Mouse (Mus musculus) midbrain, embryonic 13.5 days (tissue): ENCODE measurements around the gene Myh10. TPM values are rescaled to one million over a fixed set of nuclear protein-coding genes. Genes with fewer than 3 reads are reported as not detected.

ENCODE experiments used
- ATAC-seq: fragments of 200-750 bp; cut with Nextera tagmentation; 2 replicates; pipeline ENCODE4 v1.8.0; 2017; ENCODE audit warnings: mild to moderate bottlenecking, moderate TSS enrichment, moderate library complexity
- H3K27ac ChIP-seq: fragments of 300-500 bp; sonication (generic); 2 replicates; pipeline ENCODE4 v1.5.1; 2015; ENCODE audit warnings: inconsistent platforms, mild to moderate bottlenecking, moderate library complexity
- H3K27me3 ChIP-seq: fragments of 300-500 bp; sonication (generic); 2 replicates; pipeline ENCODE4 v1.6.1; 2015; ENCODE audit warnings: mild to moderate bottlenecking, inconsistent platforms
- H3K36me3 ChIP-seq: fragments of 300-500 bp; sonication (generic); 2 replicates; pipeline ENCODE4 v1.6.1; 2015; ENCODE audit warnings: mild to moderate bottlenecking, inconsistent platforms
- H3K4me1 ChIP-seq: fragments of 300-500 bp; sonication (generic); replicated peaks from 2 replicates; pipeline ENCODE4 v1.6.1; 2015; ENCODE audit warnings: inconsistent platforms
- H3K4me2 ChIP-seq: fragments of 300-500 bp; sonication (generic); replicated peaks from 2 replicates; pipeline ENCODE4 v1.6.1; 2015; ENCODE audit warnings: moderate library complexity, mild to moderate bottlenecking, inconsistent platforms
- H3K4me3 ChIP-seq: fragments of 300-500 bp; sonication (generic); replicated peaks from 2 replicates; pipeline ENCODE4 v1.5.1; 2015; ENCODE audit warnings: mild to moderate bottlenecking, inconsistent platforms
- H3K9ac ChIP-seq: fragments of 300-500 bp; sonication (generic); replicated peaks from 2 replicates; pipeline ENCODE4 v1.6.1; 2015; ENCODE audit warnings: mild to moderate bottlenecking, inconsistent platforms
- H3K9me3 ChIP-seq: fragments of 300-500 bp; sonication (generic); 2 replicates; pipeline ENCODE4 v1.6.1; 2016; ENCODE audit warnings: mild to moderate bottlenecking, inconsistent platforms
- WGBS: fragments of 180-500 bp; shearing (Covaris S2); methylation state at CpG from one replicate; pipeline ENCODE4 v1.1.7; 2015; 5-methylcytosine and 5-hydroxymethylcytosine counted together
- polyA plus RNA-seq: library from polyadenylated mRNA; unstranded; fragments of >200 nt; fragmentation: Nextera tagmentation; extraction: Ambion mirVana; gene quantifications from 2 replicates; pipeline ENCODE4 v1.2.1, GENCODE M21; 2015

Myh10 gene
- polyA plus RNA-seq, 1 experiment from 2014 or later, result 109 TPM

DNA sequence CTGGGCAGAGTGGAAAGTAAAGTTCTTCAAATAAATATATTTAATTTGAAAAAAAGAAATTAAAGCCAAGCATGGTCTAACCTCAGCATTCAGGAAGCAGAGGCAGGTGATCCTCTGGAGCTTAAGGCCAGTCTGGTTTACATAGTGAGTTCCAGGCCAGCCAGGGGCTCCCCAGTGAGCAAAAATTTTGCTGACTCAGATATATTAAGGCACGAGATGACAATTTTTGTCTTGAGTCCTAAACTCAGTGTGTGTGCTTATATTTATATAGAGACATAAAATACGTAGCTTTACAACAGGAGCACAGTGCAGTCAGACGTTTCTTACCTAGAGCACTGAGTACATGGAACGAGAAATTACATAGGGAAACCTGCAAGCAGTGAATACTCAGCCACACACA lies 69.8 kb downstream of the Myh10 start:
- no peak overlapping the region for H3K27ac ChIP-seq

DNA sequence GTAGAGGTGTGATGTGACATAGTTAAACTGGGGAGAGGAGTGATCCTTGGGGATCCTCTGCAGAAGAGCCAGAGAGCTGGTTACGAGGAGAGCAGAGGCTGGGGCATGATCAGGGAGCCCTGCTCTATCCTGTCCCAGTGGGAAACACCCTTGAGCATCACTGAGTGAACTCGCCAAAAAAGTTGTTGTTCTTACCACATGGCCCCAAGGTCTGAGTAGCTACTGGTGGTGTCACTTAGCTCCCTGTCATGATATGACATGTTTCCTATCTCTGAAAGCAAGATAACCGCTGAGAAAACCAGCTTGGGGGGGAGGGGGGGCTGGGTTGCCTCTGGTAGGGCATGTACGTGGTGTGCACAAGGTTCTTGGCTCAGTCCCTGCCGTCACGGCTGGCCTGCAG lies 70.3 kb downstream of the Myh10 start:
- no peaks in the 10 kb centered on the region for H3K27me3 ChIP-seq
- H3K27ac ChIP-seq, result no peak overlapping the region
- peaks cover 68% of the 10 kb centered on the region for H3K36me3 ChIP-seq
- ATAC-seq, result no peak
- peaks cover 3% of the 10 kb centered on the region; the same call in 1 of the 2 replicates for H3K4me1 ChIP-seq
- H3K9ac ChIP-seq, result no peak overlapping the region
- H3K9me3 ChIP-seq, result no peaks in the 10 kb centered on the region
- no peak overlapping the region for H3K4me3 ChIP-seq
- WGBS, result 92% methylated on average over 6 of the region's 6 CpGs
- no peak overlapping the region for H3K4me2 ChIP-seq

More for the DNA sequence above, 69.8 kb downstream of the Myh10 start:
- Histone ChIP-seq H3K4me2 (no peak overlapping the region), H3K4me1 (peaks cover 8% of the 10 kb centered on the region; the same call in 1 of the 2 replicates), H3K27me3 (no peaks in the 10 kb centered on the region), H3K9me3 (no peaks in the 10 kb centered on the region), H3K36me3 (peaks cover 63% of the 10 kb centered on the region), H3K4me3 (no peak overlapping the region), H3K9ac (no peak overlapping the region)
- 94% methylated on average over 4 of the region's 4 CpGs for WGBS
- ATAC-seq, result no peak

- H3K36me3 ChIP-seq, result peaks cover 96% of the 10 kb centered on the region
- 64% methylated on average over 3 of the region's 3 CpGs for WGBS
- no peak for ATAC-seq
- no peak overlapping the region for H3K27ac ChIP-seq
- H3K9ac ChIP-seq, result no peak overlapping the region
- no peaks in the 10 kb centered on the region for H3K9me3 ChIP-seq
- H3K4me3 ChIP-seq, result no peak overlapping the region
- no peaks in the 10 kb centered on the region for H3K4me1 ChIP-seq
- H3K4me2 ChIP-seq, result no peak overlapping the region
- no peaks in the 10 kb centered on the region for H3K27me3 ChIP-seq
These were observed 73.3 kb downstream of the Myh10 start for GRCm38 (mm10) chr11:68764622-68765021.

- Histone ChIP-seq H3K4me2 (no peak overlapping the region), H3K27me3 (no peaks in the 10 kb centered on the region), H3K27ac (no peak overlapping the region), H3K4me3 (no peak overlapping the region), H3K9ac (no peak overlapping the region), H3K36me3 (peaks cover 98% of the 10 kb centered on the region), H3K4me1 (no peaks in the 10 kb centered on the region), H3K9me3 (no peaks in the 10 kb centered on the region)
- no peak for ATAC-seq
- 95% methylated on average over 10 of the region's 10 CpGs for WGBS
These were observed 76.6 kb downstream of the Myh10 start for GRCm38 (mm10) chr11:68767762-68768542.

DNA sequence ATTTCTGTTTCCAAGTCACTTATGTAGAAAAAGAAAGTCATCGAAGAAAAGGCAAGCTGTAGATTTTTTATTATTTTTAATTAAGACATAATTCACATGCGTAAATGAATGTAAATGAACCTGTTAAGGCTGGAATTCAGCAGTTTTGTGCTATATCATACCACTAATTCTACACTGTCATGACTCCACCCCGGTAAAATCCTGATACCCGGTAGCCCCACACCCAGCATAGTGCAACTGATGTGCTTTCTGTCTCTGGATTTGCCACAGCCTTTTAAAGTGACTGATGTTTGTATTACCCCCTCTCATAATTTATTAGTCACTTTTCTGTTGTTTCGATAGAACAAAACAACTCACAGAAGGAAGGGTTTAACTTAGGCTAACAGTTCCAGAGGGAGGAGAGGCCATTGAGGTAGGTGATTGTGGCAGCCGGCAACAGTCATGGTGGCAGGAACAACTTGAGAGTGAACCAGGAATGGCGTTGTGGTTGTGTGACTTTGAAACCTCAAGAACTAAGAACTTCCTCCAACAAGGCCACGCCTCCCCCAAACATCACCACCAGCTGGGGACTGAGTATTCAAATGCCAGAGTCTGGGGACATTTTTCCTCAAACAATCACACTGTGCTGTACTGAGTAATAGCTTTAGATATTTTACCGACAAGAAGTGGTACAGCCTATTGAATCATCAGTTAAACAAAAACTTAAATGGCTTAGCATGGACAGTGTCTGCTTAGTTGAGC lies 78.6 kb downstream of the Myh10 start:
- no peak for ATAC-seq

GRCm38 (mm10) chr11:68776147-68776655 lies 84.8 kb downstream of the Myh10 start:
- no peak for ATAC-seq
- Histone ChIP-seq H3K4me2 (no peak overlapping the region), H3K9ac (no peak overlapping the region), H3K9me3 (no peaks in the 10 kb centered on the region), H3K36me3 (peaks cover 77% of the 10 kb centered on the region), H3K4me3 (no peak overlapping the region), H3K27me3 (no peaks in the 10 kb centered on the region), H3K27ac (no peak overlapping the region), H3K4me1 (peaks cover 19% of the 10 kb centered on the region)
- WGBS, result 83% methylated on average over 7 of the region's 7 CpGs

More for the DNA sequence above, 78.6 kb downstream of the Myh10 start:
- no peak overlapping the region for H3K27ac ChIP-seq
- 95% methylated on average over 9 of the region's 9 CpGs for WGBS
- no peak overlapping the region for H3K4me3 ChIP-seq
- H3K4me1 ChIP-seq, result no peaks in the 10 kb centered on the region
- peaks cover 98% of the 10 kb centered on the region for H3K36me3 ChIP-seq
- H3K27me3 ChIP-seq, result no peaks in the 10 kb centered on the region
- H3K9me3 ChIP-seq, result no peaks in the 10 kb centered on the region
- no peak overlapping the region for H3K9ac ChIP-seq
- H3K4me2 ChIP-seq, result no peak overlapping the region

GRCm38 (mm10) chr11:68777933-68778332 lies 86.6 kb downstream of the Myh10 start:
- Histone ChIP-seq H3K4me3 (no peak overlapping the region), H3K4me2 (no peak overlapping the region), H3K36me3 (peaks cover 77% of the 10 kb centered on the region), H3K4me1 (peaks cover 19% of the 10 kb centered on the region), H3K27ac (no peak overlapping the region), H3K27me3 (no peaks in the 10 kb centered on the region), H3K9ac (no peak overlapping the region), H3K9me3 (no peaks in the 10 kb centered on the region)
- 85% methylated on average over 11 of the region's 11 CpGs for WGBS
- no peak for ATAC-seq

DNA sequence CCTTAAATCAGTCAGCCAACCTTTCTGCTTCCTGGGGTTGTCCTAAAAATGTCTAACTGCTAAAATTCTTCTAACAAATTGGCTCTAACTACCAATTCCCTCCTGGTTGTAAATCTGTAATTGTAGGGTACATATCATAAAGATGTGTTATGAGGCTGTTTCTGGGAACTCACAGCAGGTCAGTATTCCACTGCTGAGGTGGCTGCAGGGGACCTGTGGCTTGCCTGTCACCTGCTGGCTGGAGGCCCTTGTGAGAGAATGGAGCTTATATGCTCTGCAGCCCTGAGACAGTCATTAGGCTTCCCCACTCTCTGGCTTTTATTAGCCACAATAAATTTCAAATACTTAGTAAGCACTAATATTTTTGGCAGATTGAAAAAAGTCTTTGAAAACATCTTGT lies 87.5 kb downstream of the Myh10 start:
- no peak overlapping the region for H3K4me2 ChIP-seq
- no peak overlapping the region for H3K4me3 ChIP-seq
- H3K4me1 ChIP-seq, result peaks cover 19% of the 10 kb centered on the region
- peaks cover 76% of the 10 kb centered on the region for H3K36me3 ChIP-seq
- no peaks in the 10 kb centered on the region for H3K27me3 ChIP-seq
- 0 out of 2 replicates have a peak overlapping the region, but pooled peaks have one; percentile 6 for H3K9ac ChIP-seq
- ATAC-seq, result no peak
- no peak overlapping the region for H3K27ac ChIP-seq
- H3K9me3 ChIP-seq, result no peaks in the 10 kb centered on the region

DNA sequence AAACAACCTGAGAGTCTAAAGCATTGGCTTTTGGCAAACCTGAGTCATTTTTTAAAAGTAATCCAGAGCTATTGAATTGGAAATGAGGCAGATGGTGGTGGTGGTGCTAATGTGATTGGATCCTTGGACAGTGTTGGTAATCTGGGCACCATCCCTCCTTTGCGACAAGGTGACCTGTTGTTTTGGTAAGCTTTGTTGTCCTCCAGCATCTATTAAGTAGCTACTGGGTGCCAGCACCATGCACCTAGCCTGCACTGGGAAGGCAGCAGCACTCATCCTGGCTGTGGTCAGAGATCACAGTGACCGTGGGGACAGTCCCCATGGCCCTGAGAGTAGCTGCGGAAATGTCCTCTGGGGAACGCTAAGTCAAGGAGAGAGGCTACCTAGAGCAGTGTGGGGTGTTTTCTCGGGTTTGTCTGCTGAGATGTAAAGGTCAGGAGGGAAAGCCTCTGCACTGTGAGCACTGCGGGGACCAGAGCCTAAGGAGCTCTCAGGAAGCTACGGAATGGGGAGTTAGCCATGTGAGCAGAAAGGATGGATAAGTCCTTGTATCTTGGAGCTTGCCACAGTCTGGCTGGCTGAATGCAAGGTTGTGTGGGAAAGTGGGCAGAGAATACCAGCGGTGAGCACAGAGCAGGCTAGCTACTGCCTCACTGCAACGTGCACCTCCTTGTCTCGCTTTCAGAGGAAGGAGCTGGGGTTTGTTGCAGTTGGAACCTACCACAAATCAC lies 88.5 kb downstream of the Myh10 start:
- Histone ChIP-seq H3K27me3 (no peaks in the 10 kb centered on the region), H3K9ac (no peak overlapping the region), H3K4me2 (no peak overlapping the region), H3K9me3 (no peaks in the 10 kb centered on the region), H3K4me1 (peaks cover 19% of the 10 kb centered on the region), H3K36me3 (peaks cover 77% of the 10 kb centered on the region), H3K4me3 (no peak overlapping the region), H3K27ac (0 out of 2 replicates have a peak overlapping the region, but pooled peaks have one; percentile 3)
- WGBS, result 84% methylated on average over 10 of the region's 10 CpGs
- no peak for ATAC-seq

DNA sequence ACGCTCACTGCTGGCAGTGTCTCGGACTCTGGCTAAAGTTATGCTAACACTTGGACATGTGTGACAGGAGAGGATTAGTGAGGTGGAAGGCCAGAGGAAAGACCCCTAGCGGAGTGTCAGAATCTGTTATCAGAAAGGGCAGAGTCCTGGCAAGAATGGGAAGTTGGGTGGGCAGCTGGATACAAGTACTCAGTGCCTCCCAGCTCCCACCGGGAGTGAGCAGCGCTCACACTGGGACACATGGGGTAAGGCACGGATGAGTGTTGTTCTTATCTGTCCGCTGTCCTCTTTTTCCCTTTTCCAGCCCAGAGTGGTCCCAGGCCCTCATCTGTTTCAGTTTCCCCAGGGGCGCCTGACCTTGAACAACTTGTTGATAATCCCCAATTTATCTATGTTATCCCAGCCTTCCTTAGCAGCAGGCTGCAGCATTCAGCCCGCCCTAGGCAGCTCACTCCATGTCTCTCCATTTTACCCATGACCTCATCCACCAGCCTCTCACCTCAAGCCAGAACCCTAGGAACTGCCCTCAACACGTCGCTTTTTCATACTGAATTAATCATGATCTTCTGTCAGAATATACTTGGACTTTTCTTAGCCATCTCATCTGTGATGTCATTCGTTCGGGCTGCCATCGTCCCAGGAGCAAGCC lies 89.2 kb downstream of the Myh10 start:
- ATAC-seq, result no peak
- Histone ChIP-seq H3K36me3 (peaks cover 77% of the 10 kb centered on the region), H3K4me3 (no peak overlapping the region), H3K4me2 (no peak overlapping the region), H3K27ac (no peak overlapping the region), H3K9ac (no peak overlapping the region), H3K9me3 (no peaks in the 10 kb centered on the region), H3K27me3 (no peaks in the 10 kb centered on the region), H3K4me1 (peaks cover 19% of the 10 kb centered on the region)
- 92% methylated on average over 14 of the region's 14 CpGs for WGBS

DNA sequence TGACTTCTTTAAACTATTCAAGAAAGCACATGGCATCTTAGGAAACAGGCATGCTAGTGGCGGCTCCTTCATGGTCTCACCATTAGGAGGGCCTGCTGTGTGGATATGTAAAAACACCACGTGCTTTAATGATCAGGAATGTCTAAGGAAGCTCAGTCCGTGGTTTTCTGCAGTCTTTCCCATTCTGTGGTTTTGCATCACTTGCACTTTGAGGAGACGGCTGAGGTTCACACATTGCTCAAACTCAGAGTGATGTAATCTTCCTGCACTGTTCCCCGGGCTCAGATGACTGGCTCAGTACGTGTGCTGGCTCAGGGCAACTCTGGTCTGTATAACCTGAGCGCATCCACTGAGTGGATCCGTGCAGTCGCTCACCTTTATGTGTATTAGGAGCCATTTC lies 91.0 kb downstream of the Myh10 start:
- no peak overlapping the region for H3K9ac ChIP-seq
- no peak for ATAC-seq
- H3K36me3 ChIP-seq, result peaks cover 80% of the 10 kb centered on the region
- H3K4me1 ChIP-seq, result peaks cover 19% of the 10 kb centered on the region
- no peaks in the 10 kb centered on the region for H3K9me3 ChIP-seq
- no peak overlapping the region for H3K4me3 ChIP-seq
- no peak overlapping the region for H3K4me2 ChIP-seq
- WGBS, result 93% methylated on average over 9 of the region's 9 CpGs
- H3K27me3 ChIP-seq, result no peaks in the 10 kb centered on the region
- no peak overlapping the region for H3K27ac ChIP-seq
